ENCODE assay signal across 12 mouse cellular contexts in genomic region chr9:58658596-58659309, GRCm38 (mm10).
DNase-seq lines count a peak whose midpoint lies in the region; ATAC-seq and TF ChIP-seq lines count a peak whose summit lies in the region.
"Had no signal": no experiment of that assay in that cellular context is flagged by ENCODE, and none has a peak within 500 bp of the region (broad histone marks: within the 10 kb centered on the region; RNA-seq: fewer than 3 reads in every experiment).

No protein-coding gene starts in this region.

- no peak overlapping the region for H3K4me3 ChIP-seq in heart, embryonic 13.5 days
- H3K4me3 ChIP-seq in lung, postnatal 0 days (ENCODE audit: low read depth, low read length), result no peak overlapping the region
- H3K4me3 ChIP-seq: midbrain, embryonic 12.5 days had no signal

- intact Hi-C loops in heart, postnatal 10 days (cut with DNase I), result no loop called here

- WGBS in heart, embryonic 13.5 days, result 61% methylated on average over 4 of the region's 4 CpGs
- 68% methylated on average over 4 of the region's 4 CpGs for WGBS in lung, postnatal 0 days

- peak overlapping the region; percentile 77 for H3K27ac ChIP-seq in heart, embryonic 13.5 days (replicated peaks)
- peak overlapping the region; percentile 6; the same call in 1 of the 2 replicates for H3K27ac ChIP-seq in lung, postnatal 0 days (ENCODE audit: low read length)
- H3K27ac ChIP-seq: hindbrain, postnatal 0 days; midbrain, embryonic 12.5 days had no signal

- peaks cover 30% of the 10 kb centered on the region for H3K4me1 ChIP-seq in heart, embryonic 13.5 days
- peaks cover 4% of the 10 kb centered on the region; the same call in 1 of the 2 replicates for H3K4me1 ChIP-seq in lung, postnatal 0 days (ENCODE audit: insufficient read depth, low read depth, low read length)
- H3K4me1 ChIP-seq: midbrain, embryonic 12.5 days had no signal

- H3K27me3 ChIP-seq in heart, embryonic 13.5 days (replicated peaks), result no peaks in the 10 kb centered on the region
- H3K27me3 ChIP-seq in lung, postnatal 0 days (replicated peaks; ENCODE audit: insufficient read depth, low read length), result no peaks in the 10 kb centered on the region
- H3K27me3 ChIP-seq: midbrain, embryonic 12.5 days had no signal

- TF ChIP-seq CTCF in lung, postnatal 0 days (IDR thresholded peaks at IDR 0.05), result no peak

- TF ChIP-seq EP300 in lung, postnatal 0 days (IDR thresholded peaks at IDR 0.05), result no peak

- peaks cover 69% of the 10 kb centered on the region for H3K36me3 ChIP-seq in heart, embryonic 13.5 days
- H3K36me3 ChIP-seq in lung, postnatal 0 days (ENCODE audit: insufficient read depth, low read length), result no peaks in the 10 kb centered on the region

- no peak for DNase-seq in heart, postnatal 10 days
- DNase-seq in lung, postnatal 0 days (ENCODE audit: low spot score), result no peak
- DNase-seq in lung, adult 18-20 months, result no peak
- DNase-seq in liver, result peak; percentile 50
- no peak for DNase-seq in kidney, postnatal 14 days
- DNase-seq in cerebellum, postnatal 14 days, result no peak
- DNase-seq: cerebellum, adult 8-10 months; right cerebral cortex, postnatal 14 days had no signal

- no peaks in the 10 kb centered on the region for H3K9me3 ChIP-seq in heart, embryonic 13.5 days
- no peaks in the 10 kb centered on the region for H3K9me3 ChIP-seq in lung, postnatal 0 days (ENCODE audit: low read length)
- H3K9me3 ChIP-seq: midbrain, embryonic 12.5 days had no signal

- H3K4me2 ChIP-seq in heart, embryonic 13.5 days, result no peak overlapping the region
- H3K4me2 ChIP-seq in lung, postnatal 0 days (replicated peaks; ENCODE audit: low read depth, low read length), result no peak overlapping the region
- H3K4me2 ChIP-seq: midbrain, embryonic 12.5 days had no signal

- no peak for ATAC-seq in heart, embryonic 13.5 days (ENCODE audit: extremely low read depth, insufficient number of reproducible peaks, low FRiP score, low TSS enrichment)
- ATAC-seq in lung, postnatal 0 days, result peak; percentile 57
- ATAC-seq: activated CD4-positive, CD25-positive, alpha-beta regulatory T cell, adult 4 months; hindbrain, postnatal 0 days had no signal

- 0 out of 2 replicates have a peak overlapping the region, but pooled peaks have one; percentile 5 for H3K9ac ChIP-seq in heart, embryonic 13.5 days
- H3K9ac ChIP-seq in lung, postnatal 0 days (replicated peaks; ENCODE audit: low read depth), result no peak overlapping the region
- H3K9ac ChIP-seq: midbrain, embryonic 12.5 days had no signal
